Mouse (Mus musculus) MN1 (cell line): Measurements from ENCODE around the gene Colec11.

Experiments used
- DNase-seq: peaks from one replicate; pipeline ENCODE4 v3.0.0-alpha.2; 2016; ENCODE audit warnings: low spot score

Colec11 gene

DNA sequence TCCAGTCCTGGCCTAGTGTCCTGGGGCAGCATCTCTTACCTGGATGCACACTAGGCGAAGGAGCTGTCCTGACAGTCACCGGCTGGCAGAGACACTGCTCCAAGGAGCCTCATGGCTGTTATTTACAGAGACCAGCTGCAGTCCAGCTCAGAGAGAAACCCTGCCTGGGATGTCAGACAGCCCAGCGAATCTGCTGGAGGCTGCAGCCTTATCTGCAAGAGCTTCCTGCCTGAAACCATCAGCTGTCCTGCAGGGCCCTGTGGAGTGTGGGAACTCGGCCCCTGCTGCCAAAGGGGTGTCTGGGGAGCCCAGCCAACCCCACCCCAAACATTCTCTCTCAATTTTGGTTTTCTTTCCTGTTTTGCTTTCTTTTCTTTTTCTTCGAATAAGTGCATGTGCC, at the start of gene Colec11:
Colec11 (minus strand) TSS at position 183 of the 400 bp plus-strand sequence.
- no peak for DNase-seq

- no peak for DNase-seq
Observed at GRCm38 (mm10) chr12:28667287-28667686, 44.1 kb upstream of the Colec11 start.

DNA sequence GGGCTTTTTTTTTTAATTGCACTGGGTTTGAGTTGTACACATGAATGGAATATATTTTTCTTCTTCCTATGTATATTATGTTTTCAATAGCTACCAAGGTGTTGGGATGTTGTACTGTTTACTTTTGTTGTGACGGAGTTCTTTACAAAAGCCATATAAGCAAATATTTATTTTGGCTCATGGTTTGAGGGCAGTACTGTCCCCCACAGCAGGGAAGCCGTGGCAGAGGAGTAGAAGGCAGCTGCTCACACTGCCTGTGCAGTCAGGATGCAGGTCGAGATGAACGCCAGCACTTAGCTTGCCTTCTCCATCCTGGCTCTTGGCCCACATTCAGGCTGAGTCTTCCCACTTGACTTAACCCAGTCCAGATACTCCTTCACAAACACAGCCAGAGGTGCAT, 43.6 kb upstream of the Colec11 start:
- DNase-seq: no peak

GRCm38 (mm10) chr12:28662628-28663027, 39.5 kb upstream of the Colec11 start:
- no peak for DNase-seq

DNA sequence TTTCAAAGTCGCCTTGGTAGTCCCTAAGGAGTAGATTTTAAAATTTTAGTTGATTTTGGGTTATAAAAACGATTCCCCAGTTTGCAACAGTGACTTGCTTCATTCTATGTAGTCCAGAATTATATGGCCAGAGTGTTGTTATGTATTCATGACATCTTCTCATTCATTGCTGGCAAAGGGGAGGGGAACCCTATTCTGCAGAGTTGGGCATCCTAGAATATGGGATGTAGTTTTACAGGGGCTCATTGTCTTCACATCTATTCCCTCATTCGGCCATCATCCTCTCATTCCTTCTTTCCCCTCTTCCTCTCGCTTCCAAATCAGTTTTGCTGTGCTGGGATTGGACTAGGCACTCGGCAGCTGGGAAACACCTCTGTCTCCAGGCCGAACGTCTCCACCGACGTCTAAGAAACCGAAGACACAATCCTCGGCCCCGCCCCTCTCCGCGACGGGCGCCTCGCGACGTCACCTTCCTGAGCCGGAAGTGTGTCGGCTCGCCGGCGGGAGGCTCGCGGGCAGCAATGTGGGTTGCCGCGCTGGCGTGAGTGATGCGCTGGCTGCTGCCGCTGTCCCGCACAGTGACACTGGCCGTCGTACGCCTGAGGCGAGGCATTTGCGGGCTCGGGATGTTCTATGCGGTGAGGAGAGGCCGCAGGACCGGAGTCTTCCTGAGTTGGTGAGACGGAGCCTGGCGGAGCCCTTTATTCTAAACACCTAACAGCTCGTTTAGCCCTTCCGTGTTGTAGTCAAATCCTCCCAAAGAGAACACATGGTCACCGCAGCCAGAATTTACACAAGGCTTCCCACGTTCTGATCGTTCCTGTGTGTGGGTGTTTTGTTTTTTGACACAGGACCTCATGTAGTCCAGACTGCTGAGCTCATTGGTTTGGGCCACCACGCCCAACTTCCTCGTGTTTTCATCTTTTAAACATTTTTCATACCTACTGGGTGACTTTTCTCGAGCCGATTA, 26.2 kb upstream of the Colec11 start, which contains the start of gene Rnaseh1:
Rnaseh1 (plus strand) TSS at position 462 of the 970 bp plus-strand sequence.
- peak; percentile 94 for DNase-seq

GRCm38 (mm10) chr12:28638778-28639177, 15.6 kb upstream of the Colec11 start:
- DNase-seq: no peak

GRCm38 (mm10) chr12:28636543-28636942, 13.4 kb upstream of the Colec11 start:
- DNase-seq: no peak

DNA sequence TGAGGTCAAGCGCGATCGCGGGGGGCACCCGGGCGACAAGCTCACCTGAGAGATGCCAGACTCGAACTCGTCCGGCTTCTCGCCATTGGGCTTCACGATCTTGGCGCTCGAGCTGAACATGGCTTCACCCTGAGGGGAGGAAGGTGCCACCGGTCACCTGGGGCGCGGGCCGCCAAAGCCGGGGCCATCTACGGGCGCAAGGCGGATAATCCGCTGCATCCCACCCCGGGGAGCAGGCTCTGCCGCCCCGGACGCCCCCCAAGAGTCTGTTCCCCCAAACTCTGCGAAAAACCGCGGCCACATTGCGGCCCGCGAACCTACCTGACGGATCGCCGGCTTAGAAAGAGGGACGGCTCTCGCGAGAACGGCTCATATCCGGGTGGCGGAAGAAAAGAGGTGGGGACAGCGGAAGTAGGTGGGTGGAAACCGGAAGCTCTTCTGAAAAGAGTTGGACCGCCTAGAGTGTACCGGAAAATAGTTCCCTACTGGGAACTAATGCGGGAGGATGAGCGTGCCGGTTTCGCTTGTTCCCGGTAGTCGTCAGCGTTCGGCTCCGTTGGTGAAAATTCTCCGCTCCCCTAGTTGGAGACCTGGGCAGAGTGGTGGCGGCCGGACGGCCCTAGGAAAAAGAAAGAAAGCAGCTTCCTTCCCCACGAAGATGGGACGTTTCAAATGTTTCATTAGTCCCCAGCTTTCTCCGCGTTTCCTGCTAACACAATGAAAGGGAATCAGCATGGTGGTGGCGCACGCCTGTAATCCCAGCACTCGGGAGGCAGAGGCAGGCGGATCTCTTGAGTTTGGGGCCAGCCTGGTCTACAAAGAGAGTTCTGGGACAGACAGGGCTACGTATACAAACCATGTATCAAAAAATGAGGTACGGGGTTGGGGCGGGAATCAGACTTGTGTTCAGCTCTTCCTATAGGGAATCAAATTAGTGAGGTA, 12.6 kb upstream of the Colec11 start, which contains the start of gene Rps7:
Rps7 (minus strand) TSS at position 419 of the 942 bp plus-strand sequence.
- DNase-seq: peak; percentile 96

DNA sequence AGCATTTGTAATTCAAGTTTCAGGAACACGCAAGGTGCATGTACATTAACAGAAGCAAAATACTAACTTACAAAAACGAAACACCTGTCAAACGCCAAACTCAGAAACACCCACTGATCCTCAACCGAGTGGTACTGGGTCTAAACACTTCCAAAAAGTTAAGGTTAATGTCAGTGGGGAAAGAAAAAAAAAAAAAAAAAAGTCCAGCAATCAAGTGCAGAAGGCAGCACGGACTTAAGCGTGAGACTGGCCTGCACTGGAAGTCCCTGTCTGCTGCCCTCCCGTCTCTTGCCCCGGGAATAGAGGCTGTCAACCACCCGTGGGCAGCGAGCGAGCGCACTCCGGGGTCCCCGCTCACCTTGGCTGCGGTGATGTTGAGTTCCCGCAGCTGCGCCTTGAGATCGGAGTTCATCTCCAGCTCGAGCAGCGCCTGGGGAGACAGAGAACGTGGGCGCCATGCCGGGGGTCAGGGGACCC, 11.9 kb upstream of the Colec11 start:
- no peak for DNase-seq

DNA sequence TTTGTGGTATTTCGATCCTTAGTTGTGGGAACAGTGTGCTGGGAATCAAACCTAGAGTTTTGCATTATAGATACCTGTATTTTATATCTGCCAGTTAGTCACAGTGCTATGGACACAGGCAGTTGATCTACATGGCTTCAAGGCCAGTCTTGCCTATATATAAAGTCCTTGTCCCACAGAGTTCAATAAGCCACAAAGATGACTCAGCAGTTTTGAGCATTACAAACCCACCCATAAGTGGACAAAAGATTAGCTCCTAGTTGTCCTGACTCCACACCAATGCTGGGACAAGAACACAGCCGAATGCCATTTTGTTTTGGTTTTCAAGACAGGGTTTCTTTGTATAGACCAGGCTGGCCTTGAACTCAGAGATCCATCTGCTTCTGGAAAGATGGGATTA, 5.3 kb upstream of the Colec11 start:
- no peak for DNase-seq

GRCm38 (mm10) chr12:28627092-28627491, 3.9 kb upstream of the Colec11 start:
- DNase-seq: no peak

DNA sequence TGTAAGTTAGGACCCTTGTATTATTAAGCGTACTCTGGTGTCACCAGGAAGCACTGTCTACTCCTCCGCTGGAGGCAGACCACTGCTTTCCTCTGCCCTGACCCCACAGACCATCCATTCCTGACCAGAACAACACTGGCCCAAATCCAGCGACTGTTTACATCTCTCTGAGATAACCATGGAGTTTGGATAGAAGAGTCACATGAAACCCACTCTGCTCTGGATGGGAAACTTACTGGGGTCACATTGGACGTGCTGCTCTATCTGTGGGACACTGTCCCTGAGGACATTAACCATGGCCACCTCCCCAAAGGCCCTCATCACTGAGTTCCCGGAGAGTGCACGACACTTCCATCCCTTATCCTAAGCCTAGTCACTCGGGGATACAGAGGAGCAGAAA, 2.2 kb upstream of the Colec11 start:
- no peak for DNase-seq

DNA sequence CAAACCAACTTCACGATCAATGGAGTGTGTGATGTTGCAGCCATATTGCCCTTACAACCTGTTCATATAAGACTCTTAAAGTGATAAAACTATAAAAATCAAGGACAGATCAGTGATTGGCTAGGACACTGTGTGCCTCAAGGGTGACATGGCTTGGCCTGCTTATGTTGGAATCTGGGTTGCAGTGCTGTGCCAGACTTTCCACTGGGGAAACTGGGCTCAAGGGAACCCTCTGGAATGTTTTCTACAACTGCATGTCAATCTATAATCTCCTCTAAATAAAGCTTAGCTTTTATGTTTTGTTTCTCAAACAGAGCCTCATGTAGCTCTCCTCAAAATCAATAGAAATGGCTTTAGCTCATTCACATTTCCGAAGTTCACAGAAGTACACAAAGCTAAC, 1.1 kb upstream of the Colec11 start:
- DNase-seq: no peak

DNA sequence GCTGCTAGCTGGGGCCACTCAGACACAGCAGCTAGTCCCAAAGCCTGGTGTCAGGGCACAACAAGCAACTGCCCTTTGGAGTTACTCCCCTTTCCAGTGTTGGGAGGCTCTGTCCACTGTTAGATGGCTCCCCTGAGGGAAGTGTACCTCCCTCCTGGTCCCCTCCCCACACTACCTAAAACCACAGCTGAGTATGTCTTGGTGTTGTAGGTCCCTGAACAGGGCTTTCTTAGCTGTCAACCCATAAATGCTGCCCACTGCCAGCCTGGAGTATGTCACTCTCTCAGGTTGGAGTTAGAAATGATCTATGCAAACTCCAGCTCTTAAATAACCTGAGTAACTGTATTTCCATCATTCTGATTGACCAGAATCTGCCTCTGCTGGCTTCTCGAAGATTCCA, 536 bp downstream of the Colec11 start:
- no peak for DNase-seq

- DNase-seq: no peak
Observed at GRCm38 (mm10) chr12:28622167-28622532, 1.0 kb downstream of the Colec11 start.

GRCm38 (mm10) chr12:28621451-28622166, 1.6 kb downstream of the Colec11 start:
- DNase-seq: no peak

DNA sequence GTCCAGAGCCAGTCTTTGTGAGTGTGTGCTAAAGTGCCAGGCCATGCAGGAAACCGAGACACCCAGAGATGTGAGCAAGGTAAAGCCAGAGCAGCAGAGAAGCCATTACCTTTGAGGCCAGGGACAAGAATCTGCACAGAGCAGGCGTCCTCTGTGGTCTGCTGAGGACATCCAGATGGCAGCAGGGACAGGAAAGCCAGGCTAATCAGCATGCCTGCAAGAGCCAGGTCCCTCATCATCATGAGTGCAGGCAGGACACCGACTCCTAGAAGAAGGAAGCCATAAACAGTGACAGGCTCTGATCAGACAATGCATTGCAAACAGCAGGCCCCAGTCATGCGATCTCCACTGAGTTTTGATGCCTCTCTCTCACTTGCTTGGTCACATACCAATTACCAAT, 5.9 kb downstream of the Colec11 start:
- no peak for DNase-seq

- DNase-seq: no peak
Observed at GRCm38 (mm10) chr12:28614401-28614800, 8.8 kb downstream of the Colec11 start.

- no peak for DNase-seq
Observed at GRCm38 (mm10) chr12:28612391-28612790, 10.8 kb downstream of the Colec11 start.

- no peak for DNase-seq
Observed at GRCm38 (mm10) chr12:28607546-28608305, 15.5 kb downstream of the Colec11 start.

GRCm38 (mm10) chr12:28603494-28603893, 19.7 kb downstream of the Colec11 start:
- DNase-seq: no peak
